Comparison of ENCODE assay signal across 9 mouse cellular contexts in genomic region chr17:79891944-79892343, GRCm38 (mm10). TPM values are rescaled to one million over a fixed set of nuclear protein-coding genes. Genes with fewer than 3 reads are reported as not detected.
DNase-seq lines count a peak whose midpoint lies in the region; ATAC-seq and TF ChIP-seq lines count a peak whose summit lies in the region.
"Had no signal": no experiment of that assay in that cellular context is flagged by ENCODE, and none has a peak within 500 bp of the region (broad histone marks: within the 10 kb centered on the region; RNA-seq: fewer than 3 reads in every experiment).

No protein-coding gene starts in this region.

- peaks cover 16% of the 10 kb centered on the region for H3K4me1 ChIP-seq in lung, adult 2 months (ENCODE audit: control insufficient read depth, insufficient read depth, low read length)
- H3K4me1 ChIP-seq in brown adipose tissue, adult 24 weeks (ENCODE audit: control insufficient read depth, insufficient read depth, insufficient read length, low read length) = peaks cover 24% of the 10 kb centered on the region
- peaks cover 23% of the 10 kb centered on the region for H3K4me1 ChIP-seq in intestine, embryonic 16.5 days (ENCODE audit: control insufficient read depth, insufficient read depth, low read length)
- H3K4me1 ChIP-seq in small intestine, adult 2 months (ENCODE audit: control insufficient read depth, insufficient read depth, insufficient read length, low read length) = peaks cover 8% of the 10 kb centered on the region; the same call in 1 of the 2 replicates

- 46% methylated on average over 7 of the region's 7 CpGs for WGBS in lung, adult 2 months
- 27% methylated on average over 7 of the region's 7 CpGs for WGBS in intestine, embryonic 16.5 days
- WGBS in small intestine, adult 2 months = 19% methylated on average over 7 of the region's 7 CpGs

- no peak for TF ChIP-seq POLR2A in lung, adult 2 months (IDR thresholded peaks at IDR 0.05; ENCODE audit: borderline replicate concordance, extremely low read depth, low read depth, low read length)
- no peak for TF ChIP-seq POLR2A in small intestine, adult 2 months (IDR thresholded peaks at IDR 0.05; ENCODE audit: low read depth, low read length)

- no peaks in the 10 kb centered on the region for H3K9me3 ChIP-seq in intestine, embryonic 16.5 days (ENCODE audit: control insufficient read depth, low read length)

- peak; percentile 34 for ATAC-seq in intestine, embryonic 16.5 days
- no peak for ATAC-seq in CD4-positive, CD25-positive, alpha-beta regulatory T cell, adult 4 months

- peak overlapping the region; percentile 26 for H3K4me2 ChIP-seq in intestine, embryonic 16.5 days (ENCODE audit: low read depth, low read length)

- H3K9ac ChIP-seq in intestine, embryonic 16.5 days (ENCODE audit: low read depth, low read length) = no peak overlapping the region

- peak; percentile 17 for DNase-seq in lung, postnatal 25 days (ENCODE audit: low spot score)
- no peak for DNase-seq in lung, adult 2 months
- DNase-seq in urinary bladder, postnatal 25 days (ENCODE audit: low spot score) = no peak
- DNase-seq: cerebellum, adult 9-11 months; kidney, adult 8-10 months had no signal

- TF ChIP-seq CTCF in lung, adult 2 months (IDR thresholded peaks at IDR 0.05; ENCODE audit: insufficient read depth, low read length) = no peak
- TF ChIP-seq CTCF in small intestine, adult 2 months (IDR thresholded peaks at IDR 0.05; ENCODE audit: extremely low read depth, insufficient read length, insufficient replicate concordance, low read depth, low read length) = no peak

- peak overlapping the region; percentile 41 for H3K27ac ChIP-seq in brown adipose tissue, adult 24 weeks (replicated peaks; ENCODE audit: low read depth, low read length)
- H3K27ac ChIP-seq in intestine, embryonic 16.5 days (ENCODE audit: low read length) = no peak overlapping the region
- peak overlapping the region; percentile 56; the same call in 1 of the 2 replicates for H3K27ac ChIP-seq in small intestine, adult 2 months (ENCODE audit: insufficient read depth, low read depth, low read length)

- no peak overlapping the region for H3K4me3 ChIP-seq in lung, adult 2 months (replicated peaks; ENCODE audit: extremely low read depth, low read depth, low read length)
- no peak overlapping the region for H3K4me3 ChIP-seq in brown adipose tissue, adult 24 weeks (ENCODE audit: insufficient read depth, low read depth, low read length)
- H3K4me3 ChIP-seq in intestine, embryonic 16.5 days (ENCODE audit: low read length) = no peak overlapping the region
- H3K4me3 ChIP-seq in small intestine, adult 2 months (ENCODE audit: low read depth, low read length) = no peak overlapping the region

- no peaks in the 10 kb centered on the region for H3K36me3 ChIP-seq in intestine, embryonic 16.5 days (ENCODE audit: control insufficient read depth, insufficient read depth, low read length)
- H3K36me3 ChIP-seq in small intestine, adult 2 months (ENCODE audit: control insufficient read depth, insufficient read depth, low read length) = no peaks in the 10 kb centered on the region

- no peaks in the 10 kb centered on the region; the same call in 1 of the 2 replicates for H3K27me3 ChIP-seq in intestine, embryonic 16.5 days (replicated peaks; ENCODE audit: control insufficient read depth, insufficient read depth, low read length)
- H3K27me3 ChIP-seq in small intestine, adult 2 months (ENCODE audit: control insufficient read depth, insufficient read depth, low read length) = no peaks in the 10 kb centered on the region

RNA-seq across cellular contexts. Expression of gene Atl2, which starts 4.0 kb away (rescaled TPM):
- 8.0 and 10.7 TPM in 2 replicates for polyA plus RNA-seq in lung, adult 2 months (2012; rRNA removed)
- polyA plus RNA-seq in brown adipose tissue, adult 24 weeks (2012; ENCODE audit: insufficient read depth, insufficient read length, missing spikeins) = 38.1 and 50.5 TPM in 2 replicates
- 45.6 and 48.7 TPM in 2 replicates for polyA plus RNA-seq in intestine, embryonic 16.5 days (2015; fragmentation: Nextera tagmentation; extraction: Ambion mirVana)
- polyA plus RNA-seq in small intestine, adult 2 months (2012; rRNA removed) = 4.8 and 12.8 TPM in 2 replicates
- polyA plus RNA-seq in CD4-positive, CD25-positive, alpha-beta regulatory T cell, adult 4 months (2017; shearing (Covaris generic)) = 10 to 100 TPM; 14.3 to 14.4 TPM
